Mouse (Mus musculus): ENCODE measurements around the gene Hlcs. TPM values are rescaled to one million over a fixed set of nuclear protein-coding genes. Genes with fewer than 3 reads are reported as not detected.
A peak's percentile ranks its signal among the peaks of the same experiment; 100 is the strongest.

Hlcs gene
- polyA plus RNA-seq, 1 experiment from 2014 or later, result 10.3 TPM

- Histone ChIP-seq H3K27me3 (replicated peaks) (no peaks in the 10 kb centered on the region), H3K36me3 (no peaks in the 10 kb centered on the region), H3K27ac (no peak overlapping the region), H3K9ac (no peak overlapping the region), H3K4me2 (replicated peaks) (no peak overlapping the region), H3K4me1 (no peaks in the 10 kb centered on the region), H3K4me3 (no peak overlapping the region), H3K9me3 (no peaks in the 10 kb centered on the region)
- no peak for ATAC-seq (ENCODE audit: low FRiP score, low read depth)
- 63% methylated on average over 5 of the region's 5 CpGs for WGBS
These were observed 112.0 kb downstream of the Hlcs start for GRCm38 (mm10) chr16:94201387-94201786.

- H3K4me1 ChIP-seq, result no peaks in the 10 kb centered on the region
- no peak for ATAC-seq (ENCODE audit: low FRiP score, low read depth)
- no peak overlapping the region for H3K27ac ChIP-seq
- no peak overlapping the region for H3K9ac ChIP-seq
- no peak overlapping the region for H3K4me3 ChIP-seq
- H3K36me3 ChIP-seq, result no peaks in the 10 kb centered on the region
- 27% methylated on average over 5 of the region's 5 CpGs for WGBS
- H3K27me3 ChIP-seq (replicated peaks), result no peaks in the 10 kb centered on the region
- no peaks in the 10 kb centered on the region for H3K9me3 ChIP-seq
- no peak overlapping the region for H3K4me2 ChIP-seq (replicated peaks)
These were observed 117.5 kb downstream of the Hlcs start for GRCm38 (mm10) chr16:94195913-94196312.

- no peak overlapping the region for H3K9ac ChIP-seq
- H3K4me1 ChIP-seq, result no peaks in the 10 kb centered on the region
- H3K4me2 ChIP-seq (replicated peaks), result no peak overlapping the region
- H3K27me3 ChIP-seq (replicated peaks), result no peaks in the 10 kb centered on the region
- ATAC-seq (ENCODE audit: low FRiP score, low read depth), result no peak
- no peaks in the 10 kb centered on the region for H3K9me3 ChIP-seq
- no peak overlapping the region for H3K27ac ChIP-seq
- no peak overlapping the region for H3K4me3 ChIP-seq
- 86% methylated on average over 25 of the region's 25 CpGs for WGBS
- no peaks in the 10 kb centered on the region for H3K36me3 ChIP-seq
These were observed 121.7 kb downstream of the Hlcs start for GRCm38 (mm10) chr16:94191379-94192315.

GRCm38 (mm10) chr16:94190256-94190655, 123.1 kb downstream of the Hlcs start:
- Histone ChIP-seq H3K27ac (no peak overlapping the region), H3K4me3 (no peak overlapping the region), H3K27me3 (replicated peaks) (no peaks in the 10 kb centered on the region), H3K4me2 (replicated peaks) (no peak overlapping the region), H3K9ac (no peak overlapping the region), H3K36me3 (no peaks in the 10 kb centered on the region), H3K4me1 (no peaks in the 10 kb centered on the region), H3K9me3 (no peaks in the 10 kb centered on the region)
- WGBS, result 93% methylated on average over 5 of the region's 5 CpGs
- no peak for ATAC-seq (ENCODE audit: low FRiP score, low read depth)

GRCm38 (mm10) chr16:94186526-94186925, 126.8 kb downstream of the Hlcs start:
- no peak for ATAC-seq (ENCODE audit: low FRiP score, low read depth)
- H3K4me1 ChIP-seq, result no peaks in the 10 kb centered on the region
- H3K27ac ChIP-seq, result no peak overlapping the region
- H3K9ac ChIP-seq, result no peak overlapping the region
- H3K27me3 ChIP-seq (replicated peaks), result peaks cover 7% of the 10 kb centered on the region; the same call in 1 of the 2 replicates
- no peak overlapping the region for H3K4me2 ChIP-seq (replicated peaks)
- H3K9me3 ChIP-seq, result no peaks in the 10 kb centered on the region
- no peaks in the 10 kb centered on the region for H3K36me3 ChIP-seq
- 84% methylated on average over 12 of the region's 12 CpGs for WGBS
- no peak overlapping the region for H3K4me3 ChIP-seq

GRCm38 (mm10) chr16:94185430-94185829, 127.9 kb downstream of the Hlcs start:
- no peak for ATAC-seq (ENCODE audit: low FRiP score, low read depth)
- Histone ChIP-seq H3K9me3 (no peaks in the 10 kb centered on the region), H3K9ac (no peak overlapping the region), H3K4me2 (replicated peaks) (no peak overlapping the region), H3K27ac (no peak overlapping the region), H3K4me3 (no peak overlapping the region), H3K4me1 (peaks cover 2% of the 10 kb centered on the region), H3K27me3 (replicated peaks) (peaks cover 18% of the 10 kb centered on the region), H3K36me3 (no peaks in the 10 kb centered on the region)
- WGBS, result 86% methylated on average over 16 of the region's 16 CpGs

- Histone ChIP-seq H3K4me1 (peaks cover 24% of the 10 kb centered on the region), H3K9ac (0 out of 2 replicates have a peak overlapping the region, but pooled peaks have one; percentile 30), H3K4me2 (replicated peaks) (peak overlapping the region; percentile 46; the same call in 1 of the 2 replicates), H3K27ac (no peak overlapping the region), H3K36me3 (no peaks in the 10 kb centered on the region), H3K4me3 (no peak overlapping the region), H3K27me3 (replicated peaks) (peaks cover 42% of the 10 kb centered on the region), H3K9me3 (no peaks in the 10 kb centered on the region)
- WGBS, result 38% methylated on average over 12 of the region's 12 CpGs
- ATAC-seq (ENCODE audit: low FRiP score, low read depth), result 0 out of 2 replicates have a peak, but pooled peaks have one; percentile 41
These were observed 133.1 kb downstream of the Hlcs start for GRCm38 (mm10) chr16:94180122-94180870.

GRCm38 (mm10) chr16:94179341-94180121, 133.8 kb downstream of the Hlcs start:
- H3K9me3 ChIP-seq, result no peaks in the 10 kb centered on the region
- peak; percentile 22; the same call in 1 of the 2 replicates for ATAC-seq (ENCODE audit: low FRiP score, low read depth)
- 15% methylated on average over 25 of the region's 25 CpGs for WGBS
- H3K27me3 ChIP-seq (replicated peaks), result peaks cover 42% of the 10 kb centered on the region
- peaks cover 24% of the 10 kb centered on the region for H3K4me1 ChIP-seq
- peak overlapping the region; percentile 46 for H3K4me2 ChIP-seq (replicated peaks)
- H3K9ac ChIP-seq, result no peak overlapping the region
- no peak overlapping the region for H3K27ac ChIP-seq
- no peaks in the 10 kb centered on the region for H3K36me3 ChIP-seq
- H3K4me3 ChIP-seq, result no peak overlapping the region

- no peak overlapping the region for H3K4me3 ChIP-seq
- H3K36me3 ChIP-seq, result no peaks in the 10 kb centered on the region
- ATAC-seq (ENCODE audit: low FRiP score, low read depth), result no peak
- H3K9me3 ChIP-seq, result no peaks in the 10 kb centered on the region
- no peak overlapping the region for H3K9ac ChIP-seq
- H3K4me1 ChIP-seq, result peaks cover 24% of the 10 kb centered on the region
- no peak overlapping the region for H3K27ac ChIP-seq
- peaks cover 42% of the 10 kb centered on the region for H3K27me3 ChIP-seq (replicated peaks)
- H3K4me2 ChIP-seq (replicated peaks), result no peak overlapping the region
- 48% methylated on average over 16 of the region's 16 CpGs for WGBS
These were observed 134.7 kb downstream of the Hlcs start for GRCm38 (mm10) chr16:94178441-94179220.

GRCm38 (mm10) chr16:94176997-94177857, 136.1 kb downstream of the Hlcs start:
- H3K27ac ChIP-seq, result no peak overlapping the region
- no peak overlapping the region for H3K4me2 ChIP-seq (replicated peaks)
- no peaks in the 10 kb centered on the region for H3K9me3 ChIP-seq
- peaks cover 24% of the 10 kb centered on the region for H3K4me1 ChIP-seq
- no peak overlapping the region for H3K4me3 ChIP-seq
- ATAC-seq (ENCODE audit: low FRiP score, low read depth), result no peak
- H3K36me3 ChIP-seq, result no peaks in the 10 kb centered on the region
- H3K27me3 ChIP-seq (replicated peaks), result peaks cover 35% of the 10 kb centered on the region
- H3K9ac ChIP-seq, result no peak overlapping the region
- 86% methylated on average over 21 of the region's 21 CpGs for WGBS

Measured in neural tube, embryonic 12.5 days (tissue).